Mouse (Mus musculus): ENCODE results near the gene Prdm4.

Gene Prdm4

GRCm38 (mm10) chr10:85916498-85917309, at the start of gene Prdm4:
Gene Prdm4 (minus strand): TSS chr10:85917142.
- TF ChIP-seq GATA4 (IDR thresholded peaks at IDR 0.05; ENCODE audit: insufficient replicate concordance, low read length) = peak; percentile 25; the same call in 1 of the 2 replicates

- TF ChIP-seq GATA4 (IDR thresholded peaks at IDR 0.05; ENCODE audit: insufficient replicate concordance, low read length) = no peak
Measured at GRCm38 (mm10) chr10:85966476-85966875, 49.5 kb upstream of the Prdm4 start.

- TF ChIP-seq GATA4 (IDR thresholded peaks at IDR 0.05; ENCODE audit: insufficient replicate concordance, low read length) = no peak
Measured at GRCm38 (mm10) chr10:85964316-85964715, 47.4 kb upstream of the Prdm4 start.

GRCm38 (mm10) chr10:85962897-85963296, 46.0 kb upstream of the Prdm4 start:
- no peak for TF ChIP-seq GATA4 (IDR thresholded peaks at IDR 0.05; ENCODE audit: insufficient replicate concordance, low read length)

GRCm38 (mm10) chr10:85957464-85957950, 40.6 kb upstream of the Prdm4 start, which contains the start of gene Rtcb:
Gene Rtcb (minus strand): TSS chr10:85957823.
- TF ChIP-seq GATA4 (IDR thresholded peaks at IDR 0.05; ENCODE audit: insufficient replicate concordance, low read length) = peak; percentile 54; the same call in 1 of the 2 replicates

- TF ChIP-seq GATA4 (IDR thresholded peaks at IDR 0.05; ENCODE audit: insufficient replicate concordance, low read length) = no peak
Measured at GRCm38 (mm10) chr10:85956871-85957419, 40.0 kb upstream of the Prdm4 start.

- TF ChIP-seq GATA4 (IDR thresholded peaks at IDR 0.05; ENCODE audit: insufficient replicate concordance, low read length) = no peak
Measured at GRCm38 (mm10) chr10:85954429-85954828, 37.5 kb upstream of the Prdm4 start.

- TF ChIP-seq GATA4 (IDR thresholded peaks at IDR 0.05; ENCODE audit: insufficient replicate concordance, low read length) = no peak
Measured at GRCm38 (mm10) chr10:85953401-85953800, 36.5 kb upstream of the Prdm4 start.

GRCm38 (mm10) chr10:85951765-85952443, 35.0 kb upstream of the Prdm4 start:
- TF ChIP-seq GATA4 (IDR thresholded peaks at IDR 0.05; ENCODE audit: insufficient replicate concordance, low read length) = no peak

- no peak for TF ChIP-seq GATA4 (IDR thresholded peaks at IDR 0.05; ENCODE audit: insufficient replicate concordance, low read length)
Measured at GRCm38 (mm10) chr10:85948483-85949196, 31.7 kb upstream of the Prdm4 start.

- no peak for TF ChIP-seq GATA4 (IDR thresholded peaks at IDR 0.05; ENCODE audit: insufficient replicate concordance, low read length)
Measured at GRCm38 (mm10) chr10:85936280-85936965, 19.5 kb upstream of the Prdm4 start.

GRCm38 (mm10) chr10:85929962-85930361, 13.0 kb upstream of the Prdm4 start:
- no peak for TF ChIP-seq GATA4 (IDR thresholded peaks at IDR 0.05; ENCODE audit: insufficient replicate concordance, low read length)

GRCm38 (mm10) chr10:85929208-85929591, 12.3 kb upstream of the Prdm4 start:
- TF ChIP-seq GATA4 (IDR thresholded peaks at IDR 0.05; ENCODE audit: insufficient replicate concordance, low read length) = no peak

- no peak for TF ChIP-seq GATA4 (IDR thresholded peaks at IDR 0.05; ENCODE audit: insufficient replicate concordance, low read length)
Measured at GRCm38 (mm10) chr10:85928499-85929207, 11.7 kb upstream of the Prdm4 start.

Measured in liver, adult (tissue).